Mouse (Mus musculus): ENCODE results near the gene Fam71e1. TPM values are rescaled to one million over a fixed set of nuclear protein-coding genes. Genes with fewer than 3 reads are reported as not detected.

Gene Fam71e1
- total RNA-seq, 2 experiments from 2014 or later, result 0.67 TPM; not detected in 1

DNA sequence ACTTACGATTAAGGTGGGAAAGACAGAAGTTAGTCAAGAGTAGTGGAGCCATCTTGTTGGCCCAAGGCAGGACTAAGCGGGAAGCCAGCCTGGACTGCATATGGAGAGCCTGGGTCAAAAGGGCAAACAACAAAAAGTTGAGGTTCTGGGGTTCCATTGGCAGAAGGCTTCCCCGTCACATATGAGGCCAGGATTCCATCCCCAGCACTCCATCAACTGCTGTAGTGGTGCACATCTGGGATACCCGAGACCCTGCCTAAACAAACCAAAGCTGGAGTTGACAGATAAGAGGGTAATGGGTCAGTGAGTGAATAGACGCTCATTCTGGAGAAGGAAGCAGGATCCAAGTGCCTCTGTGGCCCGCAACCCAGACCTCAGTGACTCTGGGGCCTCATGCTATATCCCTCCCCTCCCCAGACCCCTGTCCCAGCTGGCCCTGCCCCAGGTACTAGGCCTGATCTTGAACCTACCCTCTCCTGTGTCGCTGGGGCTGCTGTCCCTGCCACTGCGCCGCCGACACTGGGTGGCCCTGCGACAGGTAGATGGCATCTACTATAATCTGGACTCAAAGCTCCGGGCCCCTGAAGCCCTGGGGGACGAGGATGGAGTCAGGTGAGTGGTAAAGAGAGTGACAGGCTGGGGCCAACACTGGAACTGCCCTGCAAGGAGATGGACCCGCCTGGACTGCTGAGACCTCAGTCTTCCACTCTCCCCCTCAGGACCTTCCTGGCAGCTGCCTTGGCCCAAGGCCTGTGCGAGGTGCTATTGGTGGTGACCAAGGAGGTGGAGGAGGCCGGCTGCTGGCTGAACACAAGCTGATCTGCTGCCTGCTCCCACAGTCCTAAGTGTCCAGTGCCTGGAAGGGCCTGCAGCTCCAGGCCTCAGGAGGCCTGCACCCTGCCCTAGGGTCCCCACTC is 25.4 kb upstream of the Fam71e1 start:
- no peak for ATAC-seq (replicated peaks; ENCODE audit: poor library complexity, severe bottlenecking)

DNA sequence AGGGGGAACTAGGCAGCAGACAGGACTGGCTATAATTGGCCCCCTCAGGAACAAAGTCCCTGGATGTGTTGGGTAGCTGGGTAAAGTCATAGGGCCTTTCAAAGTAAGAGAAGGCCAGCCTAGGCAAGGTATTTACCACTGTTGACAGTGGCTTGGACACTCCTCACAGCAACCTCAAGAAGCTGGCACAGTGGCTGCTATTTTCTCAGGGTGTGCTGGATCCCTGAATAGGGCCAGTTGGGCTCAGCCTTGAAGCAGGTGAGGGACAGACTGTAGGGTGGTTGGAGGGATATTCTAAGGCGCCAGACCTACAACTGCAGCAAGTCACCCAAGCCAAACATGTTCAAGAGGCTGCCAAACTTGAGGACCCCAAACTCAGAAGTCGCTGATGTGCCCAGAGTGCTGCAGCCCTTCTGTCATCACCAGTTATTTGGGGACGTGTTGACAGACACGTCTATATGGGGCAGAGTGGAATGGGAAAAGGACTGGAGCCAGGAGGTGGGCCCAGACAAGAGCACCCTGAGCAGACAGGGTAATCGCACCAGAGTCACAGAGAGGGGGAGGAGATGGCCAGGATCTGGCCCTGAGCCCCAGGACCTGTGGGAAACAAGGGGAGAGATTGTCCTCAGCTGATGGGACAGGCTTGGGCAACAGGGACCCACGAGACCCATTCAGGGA is 24.4 kb upstream of the Fam71e1 start:
- no peak for ATAC-seq (replicated peaks; ENCODE audit: poor library complexity, severe bottlenecking)

- ATAC-seq (replicated peaks; ENCODE audit: poor library complexity, severe bottlenecking), result no peak
Measured at GRCm38 (mm10) chr7:44472558-44472885, 23.9 kb upstream of the Fam71e1 start.

DNA sequence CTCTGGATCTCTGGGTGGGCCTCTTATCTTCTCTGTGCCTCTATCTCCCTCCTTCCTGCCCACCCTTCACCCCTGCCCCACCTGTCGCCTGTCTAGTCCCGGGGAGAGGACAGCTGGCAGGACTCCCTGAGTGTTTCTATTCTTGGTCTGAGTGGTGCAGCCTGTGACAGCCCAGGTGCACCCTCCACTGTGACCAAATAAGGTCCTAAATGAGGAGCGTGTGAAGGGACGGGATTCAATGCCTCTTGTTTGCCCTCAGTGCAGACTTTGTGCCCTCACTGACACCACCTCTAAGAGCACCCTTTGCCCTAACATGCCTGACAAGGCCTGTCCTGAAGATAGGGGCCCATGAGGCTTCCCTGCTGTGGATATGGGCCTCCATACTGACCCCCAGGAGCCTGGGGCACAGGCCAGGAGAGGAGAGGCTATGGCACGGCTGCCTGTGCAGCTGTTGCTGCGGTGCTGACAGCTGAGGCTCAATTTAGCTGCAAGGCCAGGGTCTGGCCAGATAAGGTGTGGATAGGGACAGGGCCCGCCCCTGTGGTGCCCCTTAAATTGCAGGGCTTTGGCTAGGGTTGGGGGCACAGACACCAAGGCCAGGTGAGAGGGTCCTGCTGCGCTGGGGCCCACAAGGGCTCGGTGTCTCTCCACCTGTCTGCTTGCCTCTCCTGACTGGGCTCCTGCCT is 23.3 kb upstream of the Fam71e1 start:
- ATAC-seq (replicated peaks; ENCODE audit: poor library complexity, severe bottlenecking), result no peak

DNA sequence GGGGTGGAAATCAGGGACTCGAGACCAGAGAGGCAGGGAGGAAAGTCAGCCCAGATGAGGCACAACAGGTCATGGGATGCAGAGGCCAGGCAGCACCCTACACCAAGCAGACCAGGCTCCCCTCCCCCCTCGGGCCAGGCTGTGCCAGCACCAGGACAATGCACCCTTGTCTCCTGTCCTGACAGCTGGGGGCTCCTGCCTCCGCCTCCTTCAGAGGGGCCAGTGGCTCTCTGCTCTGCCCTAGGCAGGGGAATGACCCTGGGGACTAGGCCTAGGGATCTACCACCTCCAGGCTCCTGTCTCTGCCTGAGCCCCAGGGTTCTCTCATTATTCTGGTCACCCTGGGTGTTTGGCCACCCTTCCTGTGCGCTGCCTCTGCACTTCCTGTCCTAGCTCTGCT is 22.0 kb upstream of the Fam71e1 start:
- no peak for ATAC-seq (replicated peaks; ENCODE audit: poor library complexity, severe bottlenecking)

DNA sequence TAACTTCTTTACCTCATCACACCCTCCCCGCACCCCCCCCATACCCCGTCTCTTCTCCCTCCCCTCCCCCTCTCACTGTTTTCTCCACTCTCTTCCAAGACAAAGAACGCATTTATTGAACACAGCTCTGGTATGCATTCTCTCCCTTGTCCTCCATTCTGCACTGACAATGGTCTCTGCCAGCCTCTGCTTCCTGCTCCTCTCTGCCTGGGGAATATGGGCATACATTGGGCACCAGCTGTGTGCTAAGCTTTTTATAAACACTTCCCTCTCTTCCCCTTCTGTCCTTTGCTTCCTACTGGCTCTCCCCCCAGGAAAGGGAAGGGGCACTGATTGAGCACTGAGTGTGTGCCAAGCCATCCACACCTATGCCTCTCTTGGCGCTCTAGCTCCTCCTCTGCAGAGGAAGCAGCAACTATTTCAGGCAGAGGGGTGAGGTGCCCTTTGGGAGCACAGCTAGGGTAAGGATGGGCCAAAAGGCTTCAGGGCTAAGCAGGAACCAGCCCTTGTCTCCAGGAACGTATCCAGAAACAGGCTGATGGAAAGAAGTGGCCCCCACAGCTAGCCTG is 21.3 kb upstream of the Fam71e1 start:
- ATAC-seq (replicated peaks; ENCODE audit: poor library complexity, severe bottlenecking), result no peak

GRCm38 (mm10) chr7:44482836-44483435 is 13.4 kb upstream of the Fam71e1 start:
- ATAC-seq (replicated peaks; ENCODE audit: poor library complexity, severe bottlenecking), result no peak

- no peak for ATAC-seq (replicated peaks; ENCODE audit: poor library complexity, severe bottlenecking)
Measured at GRCm38 (mm10) chr7:44484109-44484508, 12.3 kb upstream of the Fam71e1 start.

DNA sequence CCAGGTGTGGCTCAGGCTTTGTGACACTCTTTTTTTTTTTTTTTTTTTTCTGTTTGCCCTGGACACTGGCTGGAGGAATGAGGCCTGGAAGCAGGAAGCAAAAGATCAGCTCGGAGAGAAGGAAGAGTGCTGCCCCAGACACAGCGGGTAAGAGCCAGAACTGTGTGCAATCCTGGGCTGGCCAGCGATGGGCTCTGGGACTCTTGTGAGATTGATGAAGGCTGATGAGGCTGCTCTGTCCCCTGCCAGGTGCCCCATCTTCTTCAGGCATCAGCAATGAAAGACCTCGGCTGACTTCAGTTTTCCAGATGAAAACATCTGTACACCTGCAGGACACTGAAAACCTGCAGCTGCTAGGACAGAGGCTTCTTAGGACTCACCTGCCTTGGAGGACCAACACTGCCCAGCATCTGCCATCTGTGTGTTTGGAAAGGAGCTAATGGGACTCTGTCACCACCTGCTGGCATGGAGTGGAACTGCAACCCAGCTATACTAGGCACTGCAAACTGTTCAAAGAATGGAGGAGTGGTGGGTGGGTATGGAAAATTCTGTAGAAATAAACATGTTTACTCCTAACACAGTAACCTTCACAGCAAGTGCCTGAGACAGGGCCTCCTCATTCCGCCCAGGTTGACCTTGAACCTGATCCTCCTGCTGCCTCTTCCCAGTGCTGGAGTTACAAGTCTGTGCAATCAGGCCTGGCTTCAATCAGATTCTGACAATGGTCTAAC is 11.4 kb upstream of the Fam71e1 start:
- ATAC-seq (replicated peaks; ENCODE audit: poor library complexity, severe bottlenecking), result peak; percentile 90

- no peak for ATAC-seq (replicated peaks; ENCODE audit: poor library complexity, severe bottlenecking)
Measured at GRCm38 (mm10) chr7:44485572-44486195, 10.7 kb upstream of the Fam71e1 start.

DNA sequence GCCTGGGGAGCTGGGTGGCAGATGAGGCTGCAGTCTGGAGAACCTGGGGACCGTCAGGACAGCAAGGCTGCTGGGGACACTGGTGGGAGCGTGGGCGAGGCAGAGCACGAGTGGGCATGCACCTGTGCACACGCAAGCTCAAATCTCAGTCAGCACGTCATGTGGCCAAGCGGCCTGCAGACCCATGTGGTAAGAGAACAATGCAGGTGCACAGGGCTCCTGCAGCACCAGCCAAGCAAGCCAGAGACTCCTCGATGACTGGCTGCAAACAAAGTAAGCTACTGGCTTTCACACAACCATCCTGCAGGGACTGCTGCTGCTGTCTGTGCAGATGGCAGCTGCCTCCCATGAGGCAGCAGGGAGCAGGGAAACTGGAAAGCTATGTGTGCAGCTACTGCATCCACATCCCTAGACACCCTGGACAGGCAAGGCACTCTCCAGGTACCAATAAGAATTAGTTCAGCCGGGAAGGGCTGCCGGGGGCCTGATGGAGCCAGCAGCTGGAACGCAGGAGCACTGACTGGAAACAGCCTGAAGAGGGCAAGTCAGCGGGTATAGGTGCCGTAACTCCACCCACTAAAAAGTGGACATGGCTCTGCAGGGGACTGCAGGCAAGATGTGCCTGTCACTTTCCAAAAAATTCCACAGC is 9.3 kb upstream of the Fam71e1 start:
- ATAC-seq (replicated peaks; ENCODE audit: poor library complexity, severe bottlenecking), result no peak

- ATAC-seq (replicated peaks; ENCODE audit: poor library complexity, severe bottlenecking), result no peak
Measured at GRCm38 (mm10) chr7:44487936-44488335, 8.4 kb upstream of the Fam71e1 start.

DNA sequence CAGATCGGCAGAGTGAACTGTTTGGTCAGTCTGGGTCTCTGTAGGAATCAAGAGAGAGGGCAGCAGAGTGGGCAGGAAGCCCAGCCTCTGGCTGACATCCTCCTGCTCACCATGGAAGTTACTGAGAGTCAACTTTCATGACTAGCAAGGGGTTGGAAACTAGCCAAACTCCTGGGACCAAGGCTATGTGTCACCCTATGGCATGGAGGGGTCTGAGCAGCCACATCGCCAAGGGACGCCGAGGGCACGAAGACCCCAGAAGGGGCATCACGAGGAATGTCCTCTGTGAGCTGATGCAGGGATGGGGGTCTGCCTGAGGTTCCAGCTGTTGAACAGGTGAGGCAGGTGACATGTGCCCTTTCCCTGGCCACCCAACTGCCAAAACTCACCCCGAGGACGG is 7.8 kb upstream of the Fam71e1 start:
- no peak for ATAC-seq (replicated peaks; ENCODE audit: poor library complexity, severe bottlenecking)

- no peak for ATAC-seq (replicated peaks; ENCODE audit: poor library complexity, severe bottlenecking)
Measured at GRCm38 (mm10) chr7:44490281-44490680, 6.1 kb upstream of the Fam71e1 start.

DNA sequence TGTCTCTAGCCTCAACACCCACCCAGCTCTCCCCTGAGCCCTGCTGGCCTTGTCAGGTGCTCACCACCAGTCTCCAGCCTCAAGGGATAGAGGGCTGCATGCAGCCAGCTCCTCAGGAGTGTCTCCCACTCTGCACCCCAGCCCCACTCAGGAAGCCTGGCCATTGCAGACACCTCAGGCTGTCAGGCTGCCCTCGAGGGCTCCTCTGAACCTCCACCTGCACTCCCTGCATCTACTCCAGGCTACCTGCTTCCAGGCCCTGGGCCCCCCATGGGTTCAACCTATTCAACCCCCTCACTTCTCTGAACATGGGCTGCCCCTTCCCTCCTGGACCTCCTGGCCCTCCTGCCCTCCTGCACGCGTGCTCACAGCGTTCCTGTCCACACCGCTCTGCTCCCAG is 5.0 kb upstream of the Fam71e1 start:
- ATAC-seq (replicated peaks; ENCODE audit: poor library complexity, severe bottlenecking), result no peak

GRCm38 (mm10) chr7:44492166-44492826 is 4.1 kb upstream of the Fam71e1 start:
- ATAC-seq (replicated peaks; ENCODE audit: poor library complexity, severe bottlenecking), result no peak

GRCm38 (mm10) chr7:44494681-44495080 is 1.7 kb upstream of the Fam71e1 start:
- ATAC-seq (replicated peaks; ENCODE audit: poor library complexity, severe bottlenecking), result no peak

GRCm38 (mm10) chr7:44495086-44495485 is 1.3 kb upstream of the Fam71e1 start:
- ATAC-seq (replicated peaks; ENCODE audit: poor library complexity, severe bottlenecking), result no peak
